Mouse (Mus musculus) cortical plate, adult 2 months (tissue): ENCODE data around the gene Cd6.

ENCODE experiments used
- CTCF ChIP-seq: fragments of 200-500 bp; IDR thresholded peaks from 2 replicates; pipeline ENCODE4 v1.5.1; 2011; ENCODE audit warnings: mild to moderate bottlenecking, control low read depth, low read length; ENCODE audit not compliant: insufficient read depth; ENCODE audit errors: extremely low read depth
- POLR2A ChIP-seq: fragments of 200-500 bp; IDR thresholded peaks from 2 replicates; pipeline ENCODE4 v1.6.1; 2011; ENCODE audit warnings: mild to moderate bottlenecking, low read length, control low read depth; ENCODE audit not compliant: insufficient read depth; ENCODE audit errors: extremely low read depth

- TF ChIP-seq POLR2A = peak; percentile 89
- TF ChIP-seq CTCF = no peak
These were observed 39.5 kb upstream of the Cd6 start for GRCm38 (mm10) chr19:10869241-10869885.
